Mouse (Mus musculus) urinary bladder, adult 18-20 months (tissue): Measurements from ENCODE around the gene Eef1akmt3.

ENCODE experiments used
- DNase-seq, 2 experiments: peaks; one replicate each; pipeline ENCODE4 v3.0.0; 2022; ENCODE audit warnings: low spot score in 2 of 2, mixed read lengths in 2 of 2

Eef1akmt3 gene

DNA sequence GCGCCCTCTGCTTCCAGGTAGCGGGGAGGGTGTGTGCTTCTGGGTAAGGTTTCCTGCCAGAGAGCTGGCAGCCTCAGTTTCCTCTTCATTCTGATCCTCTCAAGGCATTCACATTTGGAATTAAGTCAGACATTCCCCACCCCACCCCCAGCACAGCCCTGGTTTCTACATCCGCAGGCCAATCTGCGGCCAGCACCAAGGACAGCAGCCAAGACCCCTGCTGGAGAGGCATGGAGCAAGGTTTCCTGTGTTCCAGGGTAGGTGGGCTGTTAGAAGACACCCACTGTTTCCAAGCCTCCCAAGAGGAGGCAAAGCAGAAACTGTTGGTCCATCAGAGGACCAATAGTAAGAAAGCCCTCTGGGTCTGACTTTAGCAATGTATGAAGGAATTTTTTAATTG, 13.3 kb upstream of the Eef1akmt3 start:
- no peak for DNase-seq

DNA sequence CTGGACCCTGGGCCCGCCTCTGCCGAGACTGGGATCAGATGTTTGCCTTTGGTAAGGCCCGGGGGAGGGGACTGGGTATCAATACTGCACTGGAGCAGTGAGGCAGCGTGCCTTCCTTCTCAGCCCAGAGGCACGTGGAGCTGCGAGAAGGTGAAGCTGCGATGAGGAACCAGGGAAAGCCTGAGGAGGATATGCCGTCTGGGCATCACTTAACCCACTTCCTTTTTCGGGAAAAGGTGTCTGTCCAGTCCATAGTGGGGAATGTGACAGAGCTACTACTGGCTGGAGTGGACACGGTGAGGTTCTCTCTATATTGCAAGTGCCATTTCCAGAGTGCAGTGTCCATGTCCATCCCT, 8.8 kb upstream of the Eef1akmt3 start:
- no peak for DNase-seq

DNA sequence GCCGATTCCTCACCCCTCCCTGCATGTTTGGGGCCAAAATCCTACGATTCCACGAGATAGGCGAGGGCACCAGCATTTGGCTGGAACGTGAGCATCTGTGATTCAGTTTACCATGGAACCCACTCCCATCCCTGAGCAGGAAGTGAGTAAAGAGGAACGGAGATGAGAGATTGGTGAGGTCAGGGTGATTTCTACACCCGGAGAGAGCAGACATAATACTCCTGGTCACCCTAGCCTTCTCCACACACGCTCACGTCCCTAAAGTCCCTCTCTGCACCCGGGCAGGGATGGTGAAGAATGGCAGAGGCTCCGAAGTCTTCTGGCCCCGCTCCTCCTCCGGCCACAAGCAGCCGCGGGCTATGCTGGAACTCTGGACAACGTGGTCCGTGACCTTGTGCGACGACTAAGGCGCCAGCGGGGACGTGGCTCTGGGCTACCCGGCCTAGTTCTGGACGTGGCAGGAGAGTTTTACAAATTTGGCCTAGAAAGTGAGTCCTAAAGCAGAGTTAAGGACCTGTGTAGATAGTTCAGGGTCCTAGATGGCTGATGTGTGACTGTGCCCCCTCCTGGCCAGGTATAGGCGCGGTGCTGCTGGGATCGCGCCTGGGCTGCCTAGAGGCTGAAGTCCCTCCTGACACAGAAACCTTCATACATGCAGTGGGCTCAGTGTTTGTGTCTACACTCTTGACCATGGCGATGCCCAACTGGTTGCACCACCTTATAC, 8.2 kb upstream of the Eef1akmt3 start:
- DNase-seq = peak in 1 of 2 experiments; percentile 18

DNA sequence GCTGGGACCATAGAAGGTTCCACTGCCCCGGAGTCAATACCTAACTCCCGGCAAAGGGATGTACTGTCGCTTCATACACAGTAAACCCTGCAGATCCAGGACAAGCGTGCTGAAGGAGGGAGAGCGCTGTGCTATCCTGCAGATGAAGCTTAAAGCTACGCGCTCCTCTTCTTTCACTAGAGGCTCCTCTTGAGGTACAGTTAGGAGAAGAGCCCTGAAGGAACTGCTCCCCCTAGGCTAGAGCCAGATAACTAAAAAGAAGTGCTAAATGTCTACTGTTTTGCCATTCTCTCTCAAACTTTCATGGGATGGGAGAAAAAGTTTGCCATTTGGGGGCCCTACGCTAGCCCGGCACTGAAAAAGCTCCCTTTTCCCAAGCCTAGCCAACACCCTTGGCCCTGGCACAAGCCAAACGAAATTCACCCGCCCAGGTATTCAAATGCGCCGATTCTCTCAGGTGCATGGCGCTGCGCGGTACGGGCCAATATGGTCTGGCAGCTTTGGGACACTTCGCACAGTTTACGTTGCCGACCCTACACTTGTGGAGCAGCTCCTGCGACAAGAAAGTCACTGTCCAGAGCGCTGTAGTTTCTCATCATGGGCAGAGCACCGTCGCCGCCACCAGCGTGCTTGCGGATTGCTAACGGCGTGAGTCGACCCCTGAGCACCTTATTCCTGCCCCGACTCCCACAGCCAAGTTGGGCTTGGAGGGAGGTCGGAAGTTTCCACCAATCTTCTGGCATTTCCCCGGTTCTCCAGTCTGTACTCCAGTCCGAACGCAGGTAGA, 7.5 kb upstream of the Eef1akmt3 start:
- peak in 1 of 2 experiments; percentile 26 for DNase-seq

DNA sequence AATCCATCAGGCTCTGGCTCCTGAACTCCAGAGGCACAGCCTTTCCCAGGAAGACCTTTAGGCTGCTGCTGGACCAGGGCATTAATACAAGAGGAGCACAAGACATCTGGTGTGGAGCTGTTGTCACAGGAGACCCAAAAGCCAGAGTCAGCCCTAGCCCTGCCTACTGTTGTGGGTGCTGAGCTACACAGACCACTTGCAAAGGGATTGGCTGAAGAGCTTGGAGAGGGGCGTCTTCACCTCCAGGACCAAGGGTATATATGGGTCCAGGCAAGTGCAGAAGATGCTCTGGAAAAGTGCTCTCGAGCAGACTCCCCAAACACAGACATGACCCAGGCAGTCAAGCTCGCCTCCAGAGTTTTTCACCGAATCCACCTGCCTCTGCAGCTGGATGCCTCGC, 6.6 kb upstream of the Eef1akmt3 start, which contains the start of gene Cyp27b1:
Gene Cyp27b1, plus strand, starts transcription at position 297 of the 400 bp plus-strand sequence.
- DNase-seq = no peak

DNA sequence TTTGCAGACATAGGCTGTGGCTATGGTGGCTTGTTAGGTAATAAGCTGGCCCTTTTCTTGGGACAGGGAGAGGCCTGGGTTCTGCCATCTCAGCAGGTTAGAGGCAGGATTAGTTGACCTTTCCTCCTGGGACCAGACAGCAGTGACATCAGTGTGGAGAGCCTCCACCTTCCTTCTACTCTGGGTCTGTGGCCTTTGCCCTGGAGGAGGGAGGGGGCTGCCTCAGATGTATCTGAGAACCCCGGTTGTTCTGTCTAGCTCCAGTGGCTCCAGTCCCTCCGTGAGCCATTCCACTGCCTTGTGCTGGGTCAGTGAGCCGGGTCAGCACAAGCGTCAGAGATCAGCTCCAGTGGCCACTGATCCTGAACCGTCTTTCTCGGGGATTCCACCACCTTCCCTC, 1.9 kb upstream of the Eef1akmt3 start:
- no peak for DNase-seq

DNA sequence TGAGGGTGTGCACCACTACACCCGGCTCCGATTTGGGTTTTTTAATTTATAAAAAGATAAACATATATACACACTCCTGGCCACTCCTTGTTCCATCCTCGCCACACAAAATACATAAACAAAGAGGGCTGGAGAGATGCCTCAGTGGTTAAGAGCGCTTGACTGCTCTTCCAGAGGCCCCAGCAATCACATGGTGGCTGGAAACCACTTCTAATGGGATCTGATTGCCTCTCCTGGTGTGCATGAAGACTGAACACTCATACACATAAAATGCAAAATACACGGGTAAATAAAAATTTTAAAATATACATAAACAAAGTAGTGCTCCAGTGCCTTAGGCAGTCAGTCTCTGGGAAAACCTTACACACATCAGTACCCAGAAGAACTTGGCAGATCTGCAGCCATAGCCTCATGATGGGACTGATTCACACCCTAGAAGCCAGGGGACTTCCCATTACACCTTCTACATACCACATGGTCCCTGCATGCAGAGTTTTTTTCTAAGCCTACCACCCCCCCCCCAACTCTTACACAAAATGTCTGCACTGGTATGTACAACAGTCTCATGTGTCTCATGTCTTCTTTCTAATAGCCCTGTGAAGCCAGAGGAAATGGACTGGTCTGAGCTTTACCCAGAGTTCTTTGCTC, 1.3 kb upstream of the Eef1akmt3 start:
- no peak for DNase-seq

DNA sequence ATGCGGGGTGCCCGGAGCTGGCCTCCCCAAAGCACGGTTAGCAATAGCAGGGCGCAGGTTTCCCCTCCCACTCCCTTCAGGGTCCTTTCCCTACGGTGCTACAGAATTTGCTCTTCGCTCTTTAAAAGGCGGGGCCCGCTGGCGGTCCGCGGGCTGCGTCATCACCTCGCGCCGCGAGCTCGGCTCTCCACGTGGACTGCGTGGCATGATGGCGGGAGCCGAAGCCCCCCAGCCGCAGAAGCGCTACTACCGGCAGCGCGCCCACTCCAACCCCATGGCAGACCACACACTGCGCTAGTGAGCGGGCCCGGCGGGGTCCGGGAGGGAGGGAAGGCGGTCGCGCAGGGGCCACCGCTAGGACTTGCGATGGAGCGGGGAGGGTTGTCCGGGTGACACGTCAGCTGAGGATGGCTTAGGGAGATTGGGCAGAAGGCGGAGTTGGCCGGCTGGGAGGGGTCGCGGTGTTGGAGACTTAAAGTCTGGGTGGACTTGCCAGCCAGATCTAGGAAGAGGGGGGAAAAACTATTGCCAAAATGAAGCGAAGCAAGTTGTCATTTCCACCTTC, 543 bp upstream of the Eef1akmt3 start:
- peak; percentile 77 to 93 for DNase-seq

DNA sequence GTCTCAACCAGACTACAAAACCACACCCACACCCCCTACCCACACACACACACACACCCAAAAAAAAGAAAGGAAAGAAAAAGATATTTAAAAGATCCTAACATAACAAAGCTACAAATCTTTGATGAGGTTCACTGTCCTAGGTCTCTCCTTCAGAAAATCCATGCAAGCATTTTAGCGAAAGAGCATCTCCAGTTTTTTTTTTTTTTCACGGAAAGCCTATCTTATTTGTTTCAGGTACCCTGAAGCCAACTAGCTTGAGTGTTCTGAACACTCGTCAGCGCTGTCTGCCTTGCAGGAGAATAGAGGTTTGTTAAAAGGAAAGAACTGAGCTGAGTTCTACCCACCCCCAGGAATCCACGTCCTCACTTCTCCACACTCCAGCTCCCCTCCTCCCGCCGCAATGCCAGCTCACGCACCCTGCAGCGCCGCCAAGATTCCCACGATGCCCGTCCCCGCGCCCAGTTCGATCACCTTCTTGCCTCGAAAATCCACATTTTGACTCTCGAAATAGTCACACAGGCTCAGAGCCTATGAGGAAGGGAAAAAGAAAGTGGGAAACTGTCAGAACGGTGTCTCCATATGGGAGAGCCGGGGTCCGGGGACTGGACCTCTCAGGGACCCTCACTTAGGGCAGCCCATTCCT, 621 bp downstream of the Eef1akmt3 start:
- no peak for DNase-seq

DNA sequence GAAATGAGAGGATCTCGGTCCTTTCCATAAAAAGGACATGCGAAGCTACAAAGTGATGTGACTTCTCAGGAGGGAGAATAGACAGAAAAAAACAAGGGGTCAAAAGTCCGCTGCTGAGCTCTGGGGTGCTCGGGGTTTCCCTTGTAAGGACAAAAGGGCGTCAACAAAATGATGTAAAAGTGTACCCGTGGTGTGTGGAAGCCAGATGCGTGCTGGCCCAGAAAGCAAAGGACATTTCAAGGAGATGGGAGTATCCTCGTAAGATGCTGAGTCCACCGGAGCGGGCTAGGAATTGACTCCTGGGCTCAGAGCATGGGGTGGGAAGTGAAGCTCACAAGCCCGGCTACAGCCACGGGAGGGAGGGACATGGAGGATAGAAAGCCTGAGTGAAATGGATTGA, 3.7 kb downstream of the Eef1akmt3 start:
- DNase-seq = no peak

DNA sequence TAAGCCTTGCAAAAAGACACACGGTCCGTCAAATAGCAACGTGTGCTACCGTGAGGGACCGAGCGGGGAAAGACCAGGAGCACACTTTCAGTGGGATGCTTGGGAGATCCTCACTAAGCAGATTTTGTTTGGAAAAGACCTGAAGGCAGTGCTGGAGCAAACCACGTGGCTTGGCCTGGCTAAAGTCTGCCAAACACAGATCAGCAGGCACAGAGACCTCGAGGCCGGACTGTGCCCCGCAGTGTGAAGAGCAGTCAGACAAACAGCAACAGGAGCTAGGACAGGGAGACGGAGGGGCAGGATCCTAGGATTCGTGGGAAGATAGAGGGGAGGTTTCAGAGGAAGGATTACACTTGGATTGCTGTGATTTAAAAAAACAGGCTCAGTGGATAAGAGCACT, 5.0 kb downstream of the Eef1akmt3 start:
- no peak for DNase-seq

DNA sequence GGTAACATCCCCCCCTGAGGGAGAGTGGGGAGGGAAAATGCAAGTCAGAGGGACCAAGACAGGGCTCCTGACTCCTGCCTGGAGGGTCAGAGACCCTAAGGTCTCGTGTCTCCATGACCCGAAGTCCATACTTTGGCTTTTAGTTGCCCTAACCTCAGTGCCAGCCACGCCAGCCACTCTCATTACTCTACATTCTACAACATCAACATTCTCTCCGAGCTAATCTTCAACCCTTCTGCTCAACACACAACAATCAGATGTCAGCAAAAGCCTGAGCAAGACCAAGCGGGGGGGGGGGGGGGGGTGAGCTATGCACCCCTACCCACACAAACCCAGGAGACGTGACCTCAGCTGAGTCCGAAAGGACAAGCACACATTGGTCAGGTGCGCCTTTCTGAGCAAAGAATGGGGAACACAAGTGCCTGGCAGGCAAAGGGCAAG, 8.0 kb downstream of the Eef1akmt3 start:
- DNase-seq = no peak

DNA sequence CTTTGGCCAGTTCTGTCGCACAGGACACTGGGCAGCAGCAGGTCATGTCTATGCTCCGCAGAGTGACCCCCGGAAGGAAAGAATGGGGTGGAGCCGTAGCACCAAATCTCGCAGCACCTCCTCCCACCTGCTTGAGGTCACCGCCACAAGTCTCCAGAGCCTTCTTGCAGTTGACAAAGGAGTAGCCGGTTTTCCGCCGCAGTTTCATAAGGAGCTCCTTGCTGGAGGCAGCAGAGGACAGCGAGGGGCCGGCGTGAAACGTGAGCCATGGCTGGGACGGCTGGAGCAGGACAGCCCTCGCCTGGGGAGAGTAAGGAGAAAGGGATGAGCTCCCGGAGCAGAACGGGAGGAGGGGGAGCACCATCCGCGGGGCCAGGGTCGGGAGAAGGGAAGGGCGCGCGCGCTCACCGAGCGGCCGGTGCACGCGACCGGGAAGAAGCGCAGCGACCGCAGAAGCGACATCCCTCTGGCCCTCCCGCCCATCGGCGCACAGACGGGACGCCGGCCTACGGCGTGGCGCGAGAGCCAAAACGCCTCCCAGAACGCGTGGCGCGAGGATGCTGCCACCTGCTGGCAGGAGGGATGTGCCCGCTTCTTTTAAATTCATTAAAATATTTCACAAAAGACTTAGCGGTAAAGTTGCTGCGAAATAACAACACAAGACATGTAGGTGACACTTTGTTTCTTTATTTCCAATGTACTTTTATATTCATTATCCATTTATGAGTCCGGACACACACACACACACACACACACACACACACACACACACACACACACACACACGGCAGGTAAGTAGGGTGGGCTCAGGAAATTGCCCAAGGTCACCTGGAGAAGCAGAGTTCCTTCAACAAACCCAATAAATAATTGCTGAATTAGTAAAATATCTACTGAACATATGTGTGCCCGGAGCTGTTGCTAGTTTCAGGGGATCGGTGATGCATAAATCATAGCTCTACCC, 10.7 kb downstream of the Eef1akmt3 start, which contains the start of gene Tsfm:
Gene Tsfm, minus strand, starts transcription at position 505 of the 961 bp plus-strand sequence.
- peak; percentile 88 to 95 for DNase-seq

DNA sequence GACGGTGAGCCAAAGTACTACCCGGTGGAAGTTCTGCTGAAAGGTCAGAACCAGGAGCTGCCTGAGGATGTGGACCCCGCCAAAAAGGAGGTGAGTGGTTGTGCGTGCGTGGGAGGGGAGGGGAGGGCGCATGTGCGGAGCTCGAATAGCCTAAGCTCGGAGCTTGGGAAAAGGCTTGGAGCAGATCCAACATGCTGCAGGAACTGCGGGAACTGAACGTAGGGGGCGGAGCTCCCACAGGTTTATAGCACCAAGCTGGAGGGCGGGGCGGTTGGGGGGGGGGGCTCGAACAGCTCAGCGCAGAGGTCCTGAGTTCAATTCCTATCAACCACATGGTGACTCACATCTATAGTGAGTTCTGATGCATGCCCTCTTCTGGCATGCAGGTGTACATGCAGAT, 22.9 kb downstream of the Eef1akmt3 start:
- DNase-seq = no peak

DNA sequence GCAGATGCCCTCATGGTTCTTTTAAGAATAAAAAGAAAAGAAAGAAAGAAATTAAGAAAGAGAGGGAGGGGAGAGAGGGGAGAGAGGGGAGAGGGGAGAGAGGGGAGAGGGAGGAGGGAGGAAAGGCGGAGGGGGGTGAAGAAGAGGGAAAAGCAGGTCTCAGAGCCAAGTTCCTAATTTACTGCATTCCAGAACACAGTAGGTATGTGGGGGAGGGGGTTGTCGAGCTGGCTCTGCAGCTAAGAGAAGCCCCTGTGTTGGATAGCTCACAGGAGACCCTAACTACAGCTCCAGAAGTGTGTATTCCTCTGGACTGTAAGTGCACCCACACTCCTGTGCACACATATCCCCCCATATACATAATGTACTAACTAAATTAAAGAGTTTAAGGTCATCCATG, 24.2 kb downstream of the Eef1akmt3 start:
- DNase-seq = no peak

DNA sequence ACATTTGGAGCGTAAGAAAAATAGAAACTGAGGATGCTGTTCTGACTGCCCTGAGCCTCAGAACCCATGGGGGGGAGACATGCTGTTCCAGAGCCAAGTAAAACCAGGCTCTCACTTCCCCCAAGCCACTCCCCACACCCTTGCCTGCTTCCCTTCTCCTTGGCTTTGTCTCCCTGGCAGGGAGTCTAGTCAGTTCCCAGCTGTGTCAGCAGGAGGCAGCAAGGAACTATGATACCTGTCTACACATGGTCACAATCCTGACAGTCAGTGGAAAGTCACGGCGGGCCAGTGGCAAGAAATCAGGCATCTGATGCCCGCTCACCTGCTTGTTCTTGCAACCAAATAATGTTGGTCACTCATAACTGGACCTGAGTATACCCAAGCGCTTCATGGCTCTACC, 24.8 kb downstream of the Eef1akmt3 start:
- DNase-seq = no peak

DNA sequence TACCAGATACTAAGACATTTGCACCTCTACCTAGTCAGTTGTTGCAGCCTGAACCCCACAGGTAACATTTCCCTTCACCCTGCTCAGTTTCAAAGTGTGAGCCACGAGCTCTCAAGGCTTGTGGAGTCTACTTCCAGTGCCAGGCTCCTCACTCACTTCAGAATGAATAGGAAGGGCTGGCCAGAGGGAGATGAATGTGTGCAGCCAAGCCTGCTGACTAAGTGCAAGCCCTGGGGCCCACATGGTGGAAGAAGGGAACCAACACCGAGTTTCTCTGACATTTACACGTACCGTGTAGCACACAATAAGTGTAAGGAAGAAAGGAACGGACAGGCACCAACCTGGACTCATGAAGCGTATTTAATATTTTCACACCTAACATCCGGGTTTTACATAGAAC, 37.5 kb downstream of the Eef1akmt3 start:
- DNase-seq = no peak

DNA sequence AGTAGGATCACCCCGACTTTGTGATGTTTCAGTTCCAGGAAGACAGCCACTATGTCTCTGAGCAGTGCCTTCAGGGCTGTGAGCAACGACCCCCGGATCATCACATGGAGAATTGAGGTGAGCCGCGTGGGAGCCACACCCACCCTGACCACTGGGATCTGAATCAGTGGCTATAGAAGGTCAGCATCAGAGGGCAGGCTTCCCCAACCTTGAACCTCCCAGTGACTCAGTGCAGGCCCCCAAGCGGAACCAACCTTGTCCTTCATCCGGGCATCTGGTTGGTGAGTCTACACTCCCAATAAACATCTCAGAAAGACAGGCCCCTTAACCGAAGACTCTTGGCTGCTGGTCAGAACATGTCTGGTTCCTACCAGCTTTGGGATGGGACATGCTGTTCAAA, 38.0 kb downstream of the Eef1akmt3 start:
- DNase-seq = no peak

DNA sequence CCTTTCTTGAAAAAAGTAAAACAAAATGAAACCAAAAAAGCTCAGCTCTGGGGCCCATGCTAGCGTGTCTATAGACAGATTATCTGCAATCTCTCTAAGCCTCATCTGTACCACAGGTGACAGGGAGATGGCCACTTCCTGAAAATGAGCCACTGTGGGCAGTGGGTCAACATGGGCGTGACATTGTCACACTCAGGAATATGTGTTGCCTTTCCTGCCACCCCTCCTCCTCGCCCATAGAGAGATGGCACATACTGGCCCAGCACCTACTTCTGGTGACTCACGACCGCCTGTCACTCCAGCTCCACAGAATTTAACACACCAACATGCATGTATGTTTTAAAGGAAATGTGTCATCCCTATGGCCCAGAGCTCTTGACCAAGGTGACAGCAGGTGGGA, 38.5 kb downstream of the Eef1akmt3 start:
- no peak for DNase-seq

DNA sequence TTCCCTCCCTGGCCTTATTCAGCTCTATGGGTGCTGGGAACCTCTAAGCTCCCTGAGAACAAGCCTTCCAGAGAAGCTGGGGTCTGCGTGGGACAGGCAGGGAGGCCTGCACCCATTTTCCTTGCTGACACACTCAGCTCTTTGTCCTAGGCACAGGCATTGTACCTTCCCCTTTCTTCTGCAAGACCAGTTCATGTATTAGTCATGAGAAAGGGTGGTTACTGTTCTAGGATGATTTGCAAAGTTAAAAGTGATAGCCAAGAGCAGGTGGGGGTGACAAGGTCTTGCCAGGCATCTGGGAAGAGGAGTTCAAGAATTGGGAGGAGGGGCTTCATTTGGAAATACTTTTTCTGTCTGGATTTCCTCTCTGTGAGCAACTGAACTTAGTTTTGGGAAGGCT, 39.3 kb downstream of the Eef1akmt3 start:
- no peak for DNase-seq

DNA sequence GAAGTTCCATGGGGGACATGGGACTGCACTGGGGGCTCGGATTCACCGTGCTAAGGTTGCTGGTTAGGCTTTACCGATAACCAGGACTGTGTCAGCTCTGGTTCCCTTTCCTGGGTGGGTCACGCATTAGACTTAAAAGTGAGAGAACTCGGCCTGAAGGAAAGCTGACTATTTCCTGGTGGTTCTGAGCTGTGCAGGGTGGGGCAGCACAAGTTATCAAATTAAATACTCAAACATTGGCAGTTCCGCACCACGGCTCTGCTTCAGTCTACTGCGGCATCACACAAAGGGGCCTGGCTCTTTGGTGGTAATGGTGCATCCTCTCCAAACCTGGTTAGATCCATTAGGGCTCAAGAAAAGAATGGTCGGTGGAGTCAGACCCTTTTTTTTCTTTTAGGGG, 40.0 kb downstream of the Eef1akmt3 start:
- no peak for DNase-seq
